Mouse (Mus musculus) hindbrain, embryonic 11.5 days (tissue): ENCODE results near the gene Triobp. TPM values are rescaled to one million over a fixed set of nuclear protein-coding genes. Genes with fewer than 3 reads are reported as not detected.

Source experiments
- ATAC-seq: fragments of 200-750 bp; cut with Nextera tagmentation; 2 replicates; pipeline ENCODE4 v1.8.0; 2017; ENCODE audit warnings: mild to moderate bottlenecking, moderate TSS enrichment, moderate library complexity; ENCODE audit not compliant: low FRiP score
- DNase-seq: peaks from one replicate; pipeline ENCODE4 v3.0.0-alpha.2; 2015; ENCODE audit warnings: low spot score
- H3K27ac ChIP-seq: fragments of 300-500 bp; sonication (generic); 2 replicates; pipeline ENCODE4 v1.5.1; 2014; ENCODE audit warnings: mild to moderate bottlenecking, low read depth, low read length
- H3K27me3 ChIP-seq: fragments of 300-500 bp; sonication (generic); 2 replicates; pipeline ENCODE4 v1.6.1; 2014; ENCODE audit warnings: mild to moderate bottlenecking, low read length, moderate library complexity, mixed read lengths; ENCODE audit not compliant: control insufficient read depth, insufficient read depth
- H3K36me3 ChIP-seq: fragments of 300-500 bp; sonication (generic); 2 replicates; pipeline ENCODE4 v1.6.1; 2014; ENCODE audit warnings: mild to moderate bottlenecking, low read length, moderate library complexity, mixed read lengths; ENCODE audit not compliant: control insufficient read depth, insufficient read depth
- H3K4me1 ChIP-seq: fragments of 300-500 bp; sonication (generic); replicated peaks from 2 replicates; pipeline ENCODE4 v1.6.1; 2014; ENCODE audit warnings: low read length, mixed read lengths; ENCODE audit not compliant: control insufficient read depth, insufficient read depth
- H3K4me2 ChIP-seq: fragments of 300-500 bp; sonication (generic); replicated peaks from 2 replicates; pipeline ENCODE4 v1.6.1; 2014; ENCODE audit warnings: mild to moderate bottlenecking, low read depth, low read length
- H3K4me3 ChIP-seq: fragments of 300-500 bp; sonication (generic); 2 replicates; pipeline ENCODE4 v1.5.1; 2014; ENCODE audit warnings: low read depth, low read length
- H3K9ac ChIP-seq: fragments of 300-500 bp; sonication (generic); 2 replicates; pipeline ENCODE4 v1.6.1; 2014; ENCODE audit warnings: low read depth, low read length
- H3K9me3 ChIP-seq: fragments of 300-500 bp; sonication (generic); 2 replicates; pipeline ENCODE4 v1.6.1; 2016; ENCODE audit warnings: low read length; ENCODE audit not compliant: control insufficient read depth
- WGBS: fragments of 180-500 bp; shearing (Covaris S2); extraction: QIAGEN DNeasy Blood & Tissue Kit; methylation state at CpG from one replicate; pipeline ENCODE4 v1.1.7; 2014; 5-methylcytosine and 5-hydroxymethylcytosine counted together
- polyA plus RNA-seq: library from polyadenylated mRNA; unstranded; fragments of >200 nt; fragmentation: Nextera tagmentation; extraction: Ambion mirVana; gene quantifications from 2 replicates; pipeline ENCODE4 v1.2.1, GENCODE M21; 2014

Triobp gene
- polyA plus RNA-seq, 1 experiment from 2014 or later, result 45.4 TPM

GRCm38 (mm10) chr15:78919914-78920313 lies 27.6 kb upstream of the Triobp start:
- Histone ChIP-seq H3K27me3 (no peaks in the 10 kb centered on the region), H3K4me3 (no peak overlapping the region), H3K4me1 (peaks cover 13% of the 10 kb centered on the region), H3K9ac (no peak overlapping the region), H3K4me2 (no peak overlapping the region), H3K36me3 (no peaks in the 10 kb centered on the region), H3K9me3 (no peaks in the 10 kb centered on the region), H3K27ac (no peak overlapping the region)
- DNase-seq (no peak), ATAC-seq (no peak)
- 84% methylated on average over 12 of the region's 12 CpGs for WGBS

- no peak for DNase-seq
- Histone ChIP-seq H3K4me2 (no peak overlapping the region), H3K4me1 (peaks cover 8% of the 10 kb centered on the region), H3K9me3 (no peaks in the 10 kb centered on the region), H3K27me3 (0 out of 2 replicates have a peak, but pooled peaks cover 2% of the 10 kb centered on the region), H3K27ac (no peak overlapping the region), H3K9ac (no peak overlapping the region), H3K4me3 (no peak overlapping the region), H3K36me3 (no peaks in the 10 kb centered on the region)
- no peak for ATAC-seq
- WGBS, result 81% methylated on average over 7 of the region's 7 CpGs
Measured at GRCm38 (mm10) chr15:78922700-78923099, 24.8 kb upstream of the Triobp start.

- Histone ChIP-seq H3K4me3 (no peak overlapping the region), H3K9me3 (no peaks in the 10 kb centered on the region), H3K9ac (no peak overlapping the region), H3K27ac (no peak overlapping the region), H3K27me3 (0 out of 2 replicates have a peak, but pooled peaks cover 2% of the 10 kb centered on the region), H3K36me3 (no peaks in the 10 kb centered on the region), H3K4me1 (peaks cover 8% of the 10 kb centered on the region), H3K4me2 (no peak overlapping the region)
- DNase-seq (no peak), ATAC-seq (no peak)
- WGBS, result 59% methylated on average over 6 of the region's 6 CpGs
Measured at GRCm38 (mm10) chr15:78923585-78923984, 23.9 kb upstream of the Triobp start.

- H3K27me3 ChIP-seq, result 0 out of 2 replicates have a peak, but pooled peaks cover 2% of the 10 kb centered on the region
- H3K4me3 ChIP-seq, result no peak overlapping the region
- H3K36me3 ChIP-seq, result no peaks in the 10 kb centered on the region
- no peak overlapping the region; the same call in 1 of the 2 replicates for H3K9ac ChIP-seq
- no peak overlapping the region for H3K27ac ChIP-seq
- no peaks in the 10 kb centered on the region for H3K9me3 ChIP-seq
- ATAC-seq, result no peak
- WGBS, result 25% methylated on average over 8 of the region's 8 CpGs
- no peak overlapping the region for H3K4me2 ChIP-seq
- no peak for DNase-seq
- H3K4me1 ChIP-seq, result peaks cover 8% of the 10 kb centered on the region
Measured at GRCm38 (mm10) chr15:78925129-78925528, 22.4 kb upstream of the Triobp start.

GRCm38 (mm10) chr15:78926021-78926919 lies 21.3 kb upstream of the Triobp start, which contains the start of gene Lgals1:
Gene Lgals1, plus strand, starts transcription at chr15:78926725.
- peak; percentile 48 for ATAC-seq
- peaks cover 8% of the 10 kb centered on the region for H3K4me1 ChIP-seq

GRCm38 (mm10) chr15:78927021-78927787 lies 20.3 kb upstream of the Triobp start:
- peak overlapping the region; percentile 27 for H3K4me3 ChIP-seq
- WGBS, result 17% methylated on average over 15 of the region's 15 CpGs
- H3K9ac ChIP-seq, result peak overlapping the region; percentile 37; the same call in 1 of the 2 replicates
- ATAC-seq, result 0 out of 2 replicates have a peak, but pooled peaks have one; percentile 19
- peak overlapping the region; percentile 65 for H3K4me2 ChIP-seq
- no peaks in the 10 kb centered on the region for H3K36me3 ChIP-seq
- DNase-seq, result peak; percentile 34
- H3K9me3 ChIP-seq, result no peaks in the 10 kb centered on the region
- no peak overlapping the region for H3K27ac ChIP-seq
- H3K27me3 ChIP-seq, result 0 out of 2 replicates have a peak, but pooled peaks cover 2% of the 10 kb centered on the region
- peaks cover 8% of the 10 kb centered on the region for H3K4me1 ChIP-seq

More at GRCm38 (mm10) chr15:78926021-78926919, 21.3 kb upstream of the Triobp start, which contains the start of gene Lgals1:
- peak within 1 kb of the TSS; percentile 49; the same call in 1 of the 2 replicates for H3K9ac ChIP-seq
- H3K4me2 ChIP-seq, result peak within 1 kb of the TSS; percentile 65
- no peaks in the 10 kb centered on the region for H3K9me3 ChIP-seq
- H3K36me3 ChIP-seq, result no peaks in the 10 kb centered on the region
- peak; percentile 74 for DNase-seq
- peak within 1 kb of the TSS; percentile 27 for H3K4me3 ChIP-seq
- WGBS, result 4% methylated on average over 20 of the region's 20 CpGs
- 0 out of 2 replicates have a peak, but pooled peaks cover 2% of the 10 kb centered on the region for H3K27me3 ChIP-seq
- 0 out of 2 replicates have a peak within 1 kb of the TSS, but pooled peaks have one; percentile 7 for H3K27ac ChIP-seq

GRCm38 (mm10) chr15:78927788-78928457 lies 19.6 kb upstream of the Triobp start:
- WGBS, result under 1% methylated on average over 21 of the region's 35 CpGs
- ATAC-seq, result peak; percentile 55; the same call in 1 of the 2 replicates
- Histone ChIP-seq H3K27ac (no peak overlapping the region), H3K4me1 (peaks cover 8% of the 10 kb centered on the region), H3K4me3 (peak overlapping the region; percentile 27), H3K9ac (peak overlapping the region; percentile 37; the same call in 1 of the 2 replicates), H3K9me3 (no peaks in the 10 kb centered on the region), H3K36me3 (no peaks in the 10 kb centered on the region), H3K27me3 (0 out of 2 replicates have a peak, but pooled peaks cover 2% of the 10 kb centered on the region), H3K4me2 (peak overlapping the region; percentile 65)
- peak; percentile 68 for DNase-seq

- Histone ChIP-seq H3K4me2 (peak overlapping the region; percentile 65), H3K4me3 (peak overlapping the region; percentile 27; the same call in 1 of the 2 replicates), H3K4me1 (peaks cover 8% of the 10 kb centered on the region), H3K9me3 (no peaks in the 10 kb centered on the region), H3K27ac (no peak overlapping the region), H3K36me3 (no peaks in the 10 kb centered on the region), H3K27me3 (0 out of 2 replicates have a peak, but pooled peaks cover 2% of the 10 kb centered on the region), H3K9ac (no peak overlapping the region)
- WGBS, result 53% methylated on average over 7 of the region's 8 CpGs
- ATAC-seq, result no peak
- DNase-seq, result no peak
Measured at GRCm38 (mm10) chr15:78928539-78928938, 19.0 kb upstream of the Triobp start.
